Mouse (Mus musculus) left cerebral cortex, postnatal 4 days (tissue): ENCODE measurements around the gene Crmp1. TPM values are rescaled to one million over a fixed set of nuclear protein-coding genes. Genes with fewer than 3 reads are reported as not detected.
A peak's percentile ranks its signal among the peaks of the same experiment; 100 is the strongest.

Experiments
- DNase-seq: peaks from one replicate; pipeline ENCODE4 v3.0.0-alpha.2; 2022
- intact Hi-C: fragments of 180-260 bp; cut with DNase I; formaldehyde crosslinking; loops from one replicate; pipeline ENCODE4 v1.15.1; 2025
- total RNA-seq, 2 experiments: library from RNA; stranded (reverse); gene quantifications; 2 replicates each; pipeline ENCODE4 v1.2.3; 2021

Crmp1 gene
- total RNA-seq, 2 experiments from 2014 or later: 1,527 to 1,566 TPM

GRCm38 (mm10) chr5:37238654-37239053 lies 3.1 kb upstream of the Crmp1 start:
- intact Hi-C loops: no loop called here
- DNase-seq: no peak

DNA sequence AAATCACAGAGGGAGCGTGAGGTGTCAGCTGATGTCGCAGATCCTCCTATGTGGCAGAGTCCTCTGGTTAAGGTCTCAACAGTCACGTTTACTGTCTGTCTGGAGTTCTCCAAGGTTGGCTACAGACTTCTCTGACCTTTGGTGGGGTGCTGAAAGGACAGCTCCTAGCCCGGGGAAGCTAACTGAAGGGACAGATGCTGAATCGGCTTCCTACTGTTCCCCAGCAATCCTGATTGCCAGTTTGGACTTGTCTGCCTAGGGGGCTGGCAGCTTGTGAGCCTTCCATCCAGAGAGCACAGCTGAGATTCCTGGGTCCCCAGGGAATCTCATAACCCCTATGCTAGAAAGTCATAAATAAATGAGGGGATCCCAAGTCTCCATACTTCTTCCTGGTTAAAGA lies 1.2 kb upstream of the Crmp1 start:
- peak; percentile 56 for DNase-seq
- intact Hi-C loops: no loop called here

GRCm38 (mm10) chr5:37241224-37241623 lies 516 bp upstream of the Crmp1 start:
- DNase-seq: no peak
- intact Hi-C loops: no loop called here

- intact Hi-C loops: no loop called here
- DNase-seq: peak; percentile 50
Measured at GRCm38 (mm10) chr5:37242360-37243168, 824 bp downstream of the Crmp1 start.

GRCm38 (mm10) chr5:37243169-37243886 lies 1.6 kb downstream of the Crmp1 start:
- DNase-seq: peak; percentile 59
- intact Hi-C loops: no loop called here

GRCm38 (mm10) chr5:37244161-37244560 lies 2.4 kb downstream of the Crmp1 start:
- intact Hi-C loops: no loop called here
- DNase-seq: peak; percentile 83

GRCm38 (mm10) chr5:37244666-37245242 lies 3.0 kb downstream of the Crmp1 start:
- no peak for DNase-seq

GRCm38 (mm10) chr5:37245651-37246050 lies 3.9 kb downstream of the Crmp1 start:
- peak; percentile 88 for DNase-seq
- intact Hi-C loops: no loop called here

More at GRCm38 (mm10) chr5:37244666-37245242, 3.0 kb downstream of the Crmp1 start:
- intact Hi-C loops: no loop called here

- intact Hi-C loops: no loop called here
- peak; percentile 51 for DNase-seq
Measured at GRCm38 (mm10) chr5:37246138-37246910, 4.6 kb downstream of the Crmp1 start.

DNA sequence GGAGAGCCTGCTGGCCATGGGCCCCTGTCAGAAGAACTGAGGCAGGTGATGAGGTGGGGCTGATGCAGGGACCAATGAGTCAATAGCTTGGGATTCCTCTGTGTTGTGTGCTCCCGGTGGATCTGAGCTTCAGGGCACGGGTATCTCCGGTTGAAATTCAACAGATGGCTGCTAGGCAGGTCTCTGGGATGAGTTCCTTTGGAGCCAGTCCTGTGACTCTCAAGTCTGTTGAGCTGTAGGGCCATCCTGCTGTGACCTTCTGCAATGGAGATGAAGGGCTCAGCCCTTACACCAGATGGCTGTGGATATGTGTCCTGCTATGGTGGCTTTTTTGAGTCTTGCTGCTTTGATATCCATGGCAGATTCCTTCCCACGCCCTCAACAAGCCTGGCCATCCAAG lies 5.7 kb downstream of the Crmp1 start:
- DNase-seq: peak; percentile 35
- intact Hi-C loops: no loop called here

GRCm38 (mm10) chr5:37248870-37249269 lies 7.1 kb downstream of the Crmp1 start:
- intact Hi-C loops: no loop called here
- DNase-seq: no peak

GRCm38 (mm10) chr5:37251596-37251995 lies 9.9 kb downstream of the Crmp1 start:
- intact Hi-C loops: no loop called here
- DNase-seq: no peak

DNA sequence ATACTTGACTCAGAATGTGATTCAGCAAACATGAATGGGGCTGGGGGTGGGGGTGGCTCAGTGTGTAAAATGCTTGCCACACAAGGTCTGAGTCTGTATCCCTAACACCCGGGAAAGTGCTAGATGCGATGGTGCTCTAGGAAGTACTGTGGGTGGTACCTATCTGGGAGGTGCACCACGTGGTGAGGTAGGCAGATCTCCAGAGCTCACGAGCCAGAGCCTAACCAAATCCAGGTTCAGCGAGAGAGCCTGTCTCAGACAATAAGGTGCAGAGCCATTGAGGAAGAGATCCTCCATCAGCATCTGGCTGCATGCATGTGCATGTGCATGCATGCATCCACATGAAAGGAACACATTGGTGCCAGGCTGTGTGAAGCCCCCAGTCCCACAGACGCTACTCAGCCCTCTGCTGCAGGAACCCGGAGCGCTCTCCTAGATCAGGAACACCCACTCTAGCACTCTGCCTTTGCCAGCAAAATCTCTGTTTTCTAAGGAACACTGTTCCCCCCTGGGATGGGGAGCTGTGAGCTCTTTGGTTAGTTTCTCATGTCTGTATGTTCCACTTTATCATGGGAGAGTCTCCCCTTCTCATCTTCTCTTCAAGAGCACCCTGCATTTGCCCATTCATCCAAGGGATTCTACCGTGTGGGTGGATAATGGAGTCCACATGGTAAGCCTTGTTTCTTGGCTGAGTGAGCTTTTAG lies 10.5 kb downstream of the Crmp1 start:
- no peak for DNase-seq
- intact Hi-C loops: no loop called here

GRCm38 (mm10) chr5:37254523-37254922 lies 12.8 kb downstream of the Crmp1 start:
- intact Hi-C loops: no loop called here
- DNase-seq: peak; percentile 79

DNA sequence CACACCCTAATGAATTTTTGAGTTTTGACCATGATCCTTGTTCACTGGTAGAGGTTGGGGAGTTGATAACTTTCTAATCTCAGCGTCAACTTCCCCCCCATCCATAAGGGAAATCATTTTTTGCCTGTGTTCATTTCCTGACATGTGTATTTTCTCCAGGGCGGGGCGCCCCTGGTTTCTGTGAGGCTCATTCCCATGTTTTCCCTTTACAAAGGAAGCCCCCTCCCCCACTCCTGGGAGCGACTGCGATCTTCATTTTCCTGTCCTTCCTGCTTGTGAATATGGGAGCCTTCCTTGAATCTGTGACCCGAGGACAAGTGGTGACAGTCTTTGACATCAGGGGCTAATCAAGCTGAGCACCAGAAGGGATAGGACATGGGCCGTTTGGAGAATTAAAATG lies 15.1 kb downstream of the Crmp1 start:
- intact Hi-C loops: no loop called here
- DNase-seq: no peak

DNA sequence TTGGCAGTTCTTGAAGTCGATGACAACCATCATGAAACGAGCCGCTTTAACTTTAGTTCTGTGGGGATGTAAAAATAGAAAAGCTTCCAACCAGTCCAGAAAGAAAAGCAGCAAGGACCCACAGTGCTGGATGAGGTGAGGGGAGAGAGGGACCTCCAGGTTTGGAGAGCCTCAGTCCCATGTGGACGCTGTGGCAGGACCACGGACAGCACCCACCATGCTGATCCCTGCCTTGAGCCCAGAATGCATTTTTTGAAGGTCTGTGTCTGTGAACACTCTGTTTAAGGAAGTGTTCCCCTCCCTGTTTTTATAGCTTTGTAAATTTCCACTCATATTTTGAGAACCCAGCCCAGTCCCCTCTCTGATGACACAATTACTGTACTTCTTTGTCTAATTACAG lies 15.5 kb downstream of the Crmp1 start:
- DNase-seq: no peak
- intact Hi-C loops: no loop called here

DNA sequence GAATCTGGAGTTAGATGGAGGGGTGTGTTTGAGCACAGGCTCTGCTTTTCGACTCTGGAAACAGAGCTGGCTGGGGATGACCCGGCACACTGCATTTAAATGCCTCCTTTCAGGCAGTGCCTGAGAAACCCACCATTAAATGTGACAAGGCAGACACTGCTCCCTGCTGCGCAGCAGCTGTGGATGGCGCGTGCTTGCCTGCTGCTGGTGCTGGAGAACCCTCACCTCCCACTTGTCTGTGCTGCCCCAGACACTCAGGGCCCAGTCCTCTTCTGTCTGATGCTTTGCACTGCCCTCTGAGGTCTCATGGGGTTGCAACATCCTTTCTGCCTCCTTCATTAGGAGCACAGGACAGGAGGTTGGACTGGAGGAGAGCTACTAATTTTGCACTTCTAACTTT lies 20.0 kb downstream of the Crmp1 start:
- DNase-seq: peak; percentile 52
- intact Hi-C loops: no loop called here

DNA sequence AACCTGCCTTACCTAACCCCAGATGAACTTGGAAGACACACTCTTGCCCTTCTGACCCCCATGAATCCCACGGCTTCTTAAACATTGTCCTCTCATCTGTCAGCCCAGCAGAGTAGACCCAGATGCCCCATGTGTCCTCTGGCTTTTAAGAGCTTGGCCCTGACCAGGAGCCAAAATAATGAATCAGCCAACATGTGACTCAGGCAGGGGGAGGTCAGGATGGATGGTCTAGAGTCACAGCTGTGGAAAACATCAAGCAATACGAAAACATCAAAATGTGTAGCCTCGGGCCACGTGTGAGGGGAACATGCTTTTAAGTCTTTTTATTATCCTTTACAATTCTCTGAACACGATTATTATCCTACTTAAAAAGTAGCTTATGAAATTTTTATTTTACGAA lies 22.1 kb downstream of the Crmp1 start:
- DNase-seq: no peak
- intact Hi-C loops: no loop called here

GRCm38 (mm10) chr5:37281021-37281420 lies 39.3 kb downstream of the Crmp1 start:
- DNase-seq: no peak
- intact Hi-C loops: no loop called here

GRCm38 (mm10) chr5:37288374-37288773 lies 46.6 kb downstream of the Crmp1 start:
- peak; percentile 70 for DNase-seq
- intact Hi-C loops: no loop called here
